ENCODE assay signal across 11 mouse cellular contexts in genomic region chr8:107046976-107047375, GRCm38 (mm10). TPM values are rescaled to one million over a fixed set of nuclear protein-coding genes. Genes with fewer than 3 reads are reported as not detected.
DNase-seq lines count a peak whose midpoint lies in the region; ATAC-seq and TF ChIP-seq lines count a peak whose summit lies in the region.
"Had no signal": no experiment of that assay in that cellular context is flagged by ENCODE, and none has a peak within 500 bp of the region (broad histone marks: within the 10 kb centered on the region; RNA-seq: fewer than 3 reads in every experiment).

No protein-coding gene starts in this region.

- DNase-seq in adrenal gland, adult 2 months, result peak; percentile 41
- no peak for DNase-seq in adrenal gland, postnatal 10 days
- no peak for DNase-seq in layer of hippocampus, adult 2 months (ENCODE audit: low spot score in 2 of 2)
- DNase-seq in layer of hippocampus, adult 9-10 months (ENCODE audit: low spot score), result no peak
- DNase-seq in heart, postnatal 10 days, result peak; percentile 23 to 31
- DNase-seq in left cerebral cortex, postnatal 10 days (ENCODE audit: extremely low spot score in 1 of 2, low spot score in 2 of 2), result no peak
- no peak for DNase-seq in adrenal gland, postnatal 14 days
- DNase-seq: cerebellum, adult 11 months had no signal

- H3K9ac ChIP-seq in liver, embryonic 15.5 days, result no peak overlapping the region

- no peak for TF ChIP-seq CTCF in layer of hippocampus, adult 2 months (conservative IDR thresholded peaks at IDR 0.05)

- peak overlapping the region; percentile 90 for H3K4me2 ChIP-seq in liver, embryonic 15.5 days

- H3K36me3 ChIP-seq in liver, embryonic 15.5 days (replicated peaks), result peaks cover 82% of the 10 kb centered on the region

- H3K27ac ChIP-seq in layer of hippocampus, adult 2 months, result no peak overlapping the region
- no peak overlapping the region for H3K27ac ChIP-seq in liver, embryonic 15.5 days (replicated peaks)

- no peaks in the 10 kb centered on the region for H3K27me3 ChIP-seq in liver, embryonic 15.5 days

- WGBS in liver, embryonic 15.5 days (ENCODE audit: insufficient replicate concordance), result 65% methylated on average over 5 of the region's 5 CpGs

- H3K4me3 ChIP-seq in layer of hippocampus, adult 2 months, result peak overlapping the region; percentile 94
- H3K4me3 ChIP-seq in liver, embryonic 15.5 days (replicated peaks), result no peak overlapping the region

- H3K9me3 ChIP-seq in liver, embryonic 15.5 days (replicated peaks), result no peaks in the 10 kb centered on the region

- intact Hi-C loops in heart, postnatal 10 days (cut with DNase I), result no loop called here
- intact Hi-C loops in left cerebral cortex, postnatal 10 days (cut with DNase I), result no loop called here

- H3K4me1 ChIP-seq in liver, embryonic 15.5 days (replicated peaks), result peaks cover 32% of the 10 kb centered on the region

- no peak for ATAC-seq in liver, embryonic 15.5 days (ENCODE audit: insufficient read depth)

RNA-seq across cellular contexts. Expression of gene Pdf, which starts 1.4 kb away (rescaled TPM):
- 10 to 100 TPM; 40.4 to 62.3 TPM for total RNA-seq in adrenal gland, adult 2 months (2021)
- 133 and 144 TPM in 2 replicates for polyA plus RNA-seq in adrenal gland, adult 2 months (2012; rRNA removed)
- 10 to 100 TPM; 36.4 to 42.2 TPM for total RNA-seq in adrenal gland, postnatal 10 days (2021)
- 10 to 100 TPM; 25.2 to 26.1 TPM for total RNA-seq in layer of hippocampus, adult 2 months (2021)
- 10 to 100 TPM; 43.4 to 53.1 TPM for total RNA-seq in heart, postnatal 10 days (2021)
- polyA plus RNA-seq in liver, embryonic 15.5 days (2015; fragmentation: Nextera tagmentation; extraction: Ambion mirVana), result 16.5 and 19.2 TPM in 2 replicates
- total RNA-seq in left cerebral cortex, postnatal 10 days (2021), result 10 to 100 TPM; 25.5 to 25.8 TPM
- 34.9 and 38.6 TPM in 2 replicates for total RNA-seq in adrenal gland, postnatal 14 days (2021)

RNA-seq across cellular contexts. Expression of gene Cog8, which starts 9.5 kb away (rescaled TPM):
- total RNA-seq in adrenal gland, adult 2 months (2021), result 10 to 100 TPM; 36.6 to 37.6 TPM
- 31.1 and 36.8 TPM in 2 replicates for polyA plus RNA-seq in adrenal gland, adult 2 months (2012; rRNA removed)
- 10 to 100 TPM; 24.2 to 26.6 TPM for total RNA-seq in adrenal gland, postnatal 10 days (2021)
- 10 to 100 TPM; 27.8 to 32.5 TPM for total RNA-seq in layer of hippocampus, adult 2 months (2021)
- total RNA-seq in heart, postnatal 10 days (2021), result 10 to 100 TPM; 18.9 to 22.1 TPM
- 17.9 and 19.8 TPM in 2 replicates for polyA plus RNA-seq in liver, embryonic 15.5 days (2015; fragmentation: Nextera tagmentation; extraction: Ambion mirVana)
- 10 to 100 TPM; 26.2 to 28.0 TPM for total RNA-seq in left cerebral cortex, postnatal 10 days (2021)
- total RNA-seq in adrenal gland, postnatal 14 days (2021), result 29.4 and 30.3 TPM in 2 replicates

RNA-seq across cellular contexts. Expression of gene Nip7, which starts 9.7 kb away (rescaled TPM):
- 10 to 100 TPM; 49.3 to 54.3 TPM for total RNA-seq in adrenal gland, adult 2 months (2021)
- polyA plus RNA-seq in adrenal gland, adult 2 months (2012; rRNA removed), result 15.3 and 17.2 TPM in 2 replicates
- 10 to 100 TPM; 32.9 to 48.6 TPM for total RNA-seq in adrenal gland, postnatal 10 days (2021)
- total RNA-seq in layer of hippocampus, adult 2 months (2021), result 10 to 100 TPM; 43.5 to 46.2 TPM
- 10 to 100 TPM; 24.9 to 28.8 TPM for total RNA-seq in heart, postnatal 10 days (2021)
- 33.9 and 37.4 TPM in 2 replicates for polyA plus RNA-seq in liver, embryonic 15.5 days (2015; fragmentation: Nextera tagmentation; extraction: Ambion mirVana)
- total RNA-seq in left cerebral cortex, postnatal 10 days (2021), result 10 to 100 TPM; 61.0 to 62.3 TPM
- total RNA-seq in adrenal gland, postnatal 14 days (2021), result 40.1 and 50.2 TPM in 2 replicates

RNA-seq across cellular contexts. Expression of gene Vps4a, which starts 16.0 kb away (rescaled TPM):
- 10 to 100 TPM; 78.8 to 99.8 TPM for total RNA-seq in adrenal gland, adult 2 months (2021)
- polyA plus RNA-seq in adrenal gland, adult 2 months (2012; rRNA removed), result 17.8 and 19.4 TPM in 2 replicates
- 10 to 100 TPM; 54.5 to 55.5 TPM for total RNA-seq in adrenal gland, postnatal 10 days (2021)
- 100 to 1,000 TPM; 112 to 116 TPM for total RNA-seq in layer of hippocampus, adult 2 months (2021)
- 10 to 100 TPM; 59.8 to 61.4 TPM for total RNA-seq in heart, postnatal 10 days (2021)
- 20.1 and 23.7 TPM in 2 replicates for polyA plus RNA-seq in liver, embryonic 15.5 days (2015; fragmentation: Nextera tagmentation; extraction: Ambion mirVana)
- total RNA-seq in left cerebral cortex, postnatal 10 days (2021), result 100 to 1,000 TPM; 130 to 143 TPM
- total RNA-seq in adrenal gland, postnatal 14 days (2021), result 58.6 and 63.6 TPM in 2 replicates

RNA-seq across cellular contexts. Expression of gene Tmed6, which starts 18.5 kb away (rescaled TPM):
- total RNA-seq in adrenal gland, adult 2 months (2021), result not detected
- polyA plus RNA-seq in adrenal gland, adult 2 months (2012; rRNA removed), result not detected in 2 replicates
- not detected for total RNA-seq in adrenal gland, postnatal 10 days (2021)
- total RNA-seq in layer of hippocampus, adult 2 months (2021), result under 1 TPM in 1 of 2 experiments, not detected in 1; 0.42 TPM
- not detected for total RNA-seq in heart, postnatal 10 days (2021)
- polyA plus RNA-seq in liver, embryonic 15.5 days (2015; fragmentation: Nextera tagmentation; extraction: Ambion mirVana), result 4.1 and 5.2 TPM in 2 replicates
- not detected for total RNA-seq in left cerebral cortex, postnatal 10 days (2021)
- not detected in 2 replicates for total RNA-seq in adrenal gland, postnatal 14 days (2021)
- total RNA-seq: hematopoietic stem cell, adult 5-6 weeks; left cerebral cortex, postnatal 36 days had no signal

Comparison
In these comparisons a context has a peak if more than half of its experiments do, and no peak if none do; other contexts are left out.
1. DNase-seq: peak in adrenal gland, adult 2 months (single experiment) and heart, postnatal 10 days (2 of 2); none in adrenal gland, postnatal 10 days (single experiment), layer of hippocampus, adult 2 months (0 of 2), layer of hippocampus, adult 9-10 months (single experiment), left cerebral cortex, postnatal 10 days (0 of 2) and adrenal gland, postnatal 14 days (single experiment).